Mouse (Mus musculus) urinary bladder, adult 18-20 months (tissue): ENCODE data around the gene Tcp10c.
A peak's percentile ranks its signal among the peaks of the same experiment; 100 is the strongest.
"Not testable (repeated sequence)": the region's sequence is repeated elsewhere in the genome, so short reads cannot be mapped to it uniquely, and the experiment has no call there.

ENCODE experiments used
- DNase-seq, 2 experiments: peaks; one replicate each; pipeline ENCODE4 v3.0.0; 2022; ENCODE audit warnings: low spot score in 2 of 2, mixed read lengths in 2 of 2

Tcp10c gene

DNA sequence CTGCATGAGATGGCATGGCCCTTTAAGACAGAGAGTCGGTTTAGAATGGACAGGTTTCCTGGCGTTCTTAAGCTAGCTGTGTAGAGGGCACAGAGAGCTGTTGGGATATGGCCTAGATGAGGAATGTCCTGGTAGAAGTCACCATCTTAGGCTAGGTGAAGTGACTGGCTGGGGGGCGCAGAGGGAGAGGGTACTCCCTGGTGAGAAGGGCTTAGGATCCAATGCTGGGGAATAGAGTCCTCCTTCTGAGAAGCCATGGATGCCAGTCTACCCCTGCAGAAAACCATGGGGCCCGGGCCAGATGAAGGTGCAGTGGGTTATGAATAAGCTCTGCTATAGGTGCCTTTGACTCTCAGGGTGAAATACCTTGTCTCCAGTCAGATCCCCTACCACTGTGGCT lies at the start of gene Tcp10c:
Tcp10c (plus strand) TSS at position 52 of the 400 bp plus-strand sequence.
- not testable (repeated sequence) for DNase-seq

DNA sequence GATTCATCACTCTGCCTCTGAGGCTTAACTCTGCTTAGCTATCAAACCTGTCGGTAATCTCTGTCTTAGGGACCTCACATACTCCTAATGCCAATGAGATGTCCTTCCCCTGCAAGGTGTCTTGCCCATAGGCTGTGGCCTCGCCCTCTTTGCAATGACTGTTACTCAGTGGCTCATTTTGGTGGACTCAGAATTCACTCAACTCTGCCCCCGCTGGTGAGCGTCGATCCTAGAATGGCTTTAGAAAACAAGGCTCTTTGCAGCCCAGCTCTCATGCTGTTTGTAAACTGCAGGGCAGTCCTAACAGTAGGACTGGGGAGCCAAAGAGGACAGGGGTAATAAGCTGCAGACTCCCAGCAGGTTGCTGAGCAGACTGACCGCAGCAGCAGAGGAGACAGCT lies 46.5 kb upstream of the Tcp10c start:
- not testable (repeated sequence) for DNase-seq

DNA sequence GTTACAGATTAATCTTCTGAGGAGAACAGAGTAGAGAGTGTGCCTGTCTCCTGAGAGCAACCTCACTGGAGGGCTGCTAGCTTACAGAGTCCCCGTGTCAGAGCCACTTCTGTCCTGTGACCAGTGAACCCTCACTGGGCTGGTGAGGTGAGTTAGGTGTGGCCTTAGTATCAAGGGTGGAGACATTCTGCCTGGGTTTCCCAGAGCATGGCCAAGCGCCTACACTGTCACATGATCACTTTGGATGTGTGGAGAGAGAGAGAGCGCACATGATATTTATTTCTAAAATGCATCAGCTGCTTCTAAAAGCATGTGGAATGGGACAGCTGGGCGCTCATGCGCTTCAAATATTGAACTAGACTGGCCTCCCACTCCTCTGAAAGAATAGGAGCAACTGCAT lies 46.0 kb upstream of the Tcp10c start:
- DNase-seq: not testable (repeated sequence)

DNA sequence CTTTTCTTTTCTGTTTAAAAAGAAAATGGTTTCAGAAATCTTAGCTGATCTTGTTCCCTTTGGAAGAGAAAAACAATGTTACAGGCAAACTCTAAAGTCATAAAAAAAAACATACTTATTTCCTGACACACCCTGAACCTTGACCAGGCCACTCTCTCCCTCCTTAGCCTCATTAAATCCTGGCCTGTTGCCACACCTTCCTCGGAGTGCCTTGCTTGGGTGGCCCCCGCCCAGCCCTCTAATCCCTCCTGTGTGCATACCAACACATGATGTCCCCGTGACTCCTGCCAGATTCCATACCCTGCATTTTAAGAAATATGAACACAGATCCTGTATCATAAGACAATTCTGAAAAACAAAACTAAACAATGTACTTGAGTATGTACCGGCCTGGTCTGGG lies 45.6 kb upstream of the Tcp10c start:
- DNase-seq: not testable (repeated sequence)

DNA sequence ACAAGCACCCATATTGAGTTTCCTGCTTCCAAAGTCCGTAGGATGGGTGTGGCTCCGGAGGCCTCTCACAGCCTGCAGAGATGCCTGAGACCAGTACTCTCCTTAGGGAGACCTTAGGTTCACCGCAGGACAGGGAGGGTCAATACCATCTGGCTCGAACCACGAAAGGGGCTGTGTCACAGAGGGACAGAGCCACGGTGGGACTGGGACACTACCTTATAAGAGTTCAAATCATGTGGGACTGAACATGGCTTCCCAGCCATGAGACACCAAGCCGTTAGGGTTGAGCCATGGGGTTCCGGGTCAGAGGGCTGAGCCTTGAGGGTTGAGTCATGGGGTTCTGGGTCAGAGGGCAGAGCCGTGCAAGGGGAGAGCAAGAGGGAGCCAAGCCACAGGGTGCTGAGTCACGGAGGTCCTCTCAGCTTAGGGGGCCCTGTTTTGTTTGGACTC lies 45.2 kb upstream of the Tcp10c start:
- DNase-seq: not testable (repeated sequence)

DNA sequence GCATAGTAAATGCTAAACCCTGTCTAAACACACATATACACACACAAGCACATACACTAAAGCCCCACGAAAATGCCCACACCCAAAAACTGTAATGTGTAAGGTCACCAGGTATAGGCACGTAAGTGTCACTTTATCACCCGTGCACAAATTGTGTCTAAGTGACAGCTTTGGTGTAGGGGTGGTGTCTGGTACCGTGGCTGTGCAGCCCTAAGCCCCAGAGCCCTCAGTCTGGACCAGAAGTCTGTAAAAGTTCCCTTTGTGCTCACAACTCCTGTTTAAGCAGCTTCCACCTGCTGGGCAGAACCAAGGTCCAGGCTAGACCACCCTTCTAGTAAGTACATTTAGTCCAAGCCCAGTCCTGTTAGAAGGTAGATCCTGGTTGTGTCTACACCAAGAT lies 24.4 kb upstream of the Tcp10c start:
- DNase-seq: not testable (repeated sequence)

DNA sequence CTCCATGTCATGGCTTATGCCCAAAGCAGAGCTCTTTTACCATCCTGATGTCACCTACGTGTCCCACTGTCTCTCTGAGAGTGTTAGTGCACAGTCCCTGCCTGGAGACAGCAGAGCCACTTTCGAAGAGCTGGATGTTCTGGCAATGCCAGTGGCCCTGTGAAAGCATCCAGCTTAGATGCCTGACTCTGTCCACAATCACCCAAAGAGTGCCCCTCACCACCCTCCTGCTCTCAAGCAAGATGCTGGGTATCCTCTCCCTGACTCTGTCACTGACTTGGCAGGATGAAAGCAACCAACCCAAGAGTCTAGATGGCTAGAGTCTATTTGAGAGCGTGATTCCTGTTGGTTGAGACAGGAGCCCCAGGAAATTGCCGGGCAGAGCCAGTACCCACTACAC lies 23.2 kb upstream of the Tcp10c start:
- DNase-seq: not testable (repeated sequence)

DNA sequence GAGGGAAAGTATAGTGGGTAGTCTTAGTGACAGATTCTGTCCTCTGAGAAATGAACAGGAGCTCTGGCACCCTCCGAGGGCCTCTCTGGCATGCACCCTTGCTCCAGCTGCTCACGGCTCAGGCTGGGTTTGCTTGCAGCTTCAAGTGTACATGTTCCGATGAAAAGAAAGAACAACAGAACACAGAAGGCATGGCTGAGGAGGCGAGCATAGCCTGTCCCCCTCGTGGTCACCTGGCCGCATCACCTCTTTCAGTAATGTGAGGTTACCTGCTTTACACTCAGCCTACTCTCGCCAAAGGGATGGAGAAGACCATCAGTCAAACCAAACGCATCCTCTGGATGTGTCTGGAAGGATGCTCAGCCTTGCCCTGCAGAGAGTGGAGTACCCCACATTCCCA lies 21.9 kb upstream of the Tcp10c start:
- not testable (repeated sequence) for DNase-seq

DNA sequence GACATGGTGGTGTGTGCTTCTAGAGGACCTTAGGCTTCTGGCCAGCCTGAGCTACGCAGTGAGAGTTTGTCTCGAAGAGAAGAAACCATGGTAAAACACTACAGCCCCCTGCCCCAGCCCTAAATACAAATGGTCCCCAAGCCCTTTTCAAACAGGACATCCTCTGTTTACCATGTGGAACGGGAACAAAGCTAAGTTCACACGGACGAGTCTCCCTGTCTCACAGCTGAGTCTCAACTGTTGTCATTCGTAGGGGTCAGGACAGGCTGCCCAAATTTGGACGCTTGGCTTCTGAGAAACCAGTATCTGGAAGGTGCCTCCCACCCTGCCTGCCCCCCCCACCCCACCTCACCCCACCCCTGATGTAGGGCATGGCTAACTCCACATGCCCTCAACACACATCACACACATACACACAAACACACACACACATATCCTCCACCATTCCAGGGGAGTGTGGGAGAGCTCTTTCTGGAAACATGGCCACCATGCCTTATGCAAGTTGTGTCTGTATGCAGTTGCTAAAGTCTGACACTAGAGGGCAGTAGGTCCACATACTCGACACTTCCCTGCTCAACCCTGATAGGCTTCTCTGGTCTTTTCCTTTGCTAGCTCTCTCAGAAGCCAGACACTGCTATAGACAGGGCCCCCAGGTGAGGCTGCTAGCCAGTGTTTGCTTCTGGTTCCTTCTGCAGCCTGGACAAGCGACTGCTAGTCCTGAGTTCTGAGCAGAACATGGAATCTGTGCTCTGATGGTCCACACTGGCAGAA lies 17.2 kb upstream of the Tcp10c start:
- DNase-seq: peak; percentile 20 to 59

DNA sequence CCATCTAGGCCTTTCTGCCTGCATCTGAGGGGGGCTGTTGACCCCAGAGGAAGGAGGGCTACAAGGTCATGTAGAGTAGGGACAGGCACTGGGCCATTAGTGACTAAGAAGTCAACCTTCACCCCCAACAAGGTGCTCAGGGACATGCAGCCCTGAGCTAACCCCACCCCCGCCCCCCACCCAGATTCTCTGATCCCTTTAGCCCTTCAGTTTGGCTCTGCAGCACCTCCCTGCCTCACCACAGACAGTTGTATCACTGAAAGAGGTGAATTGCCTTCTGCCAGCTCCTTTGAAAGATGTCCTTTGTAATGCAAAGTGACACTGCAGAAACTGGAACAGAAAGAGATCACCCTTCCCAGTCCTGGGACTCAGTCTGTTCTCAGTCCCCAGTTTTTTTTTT lies 16.4 kb upstream of the Tcp10c start:
- DNase-seq: not testable (repeated sequence)

DNA sequence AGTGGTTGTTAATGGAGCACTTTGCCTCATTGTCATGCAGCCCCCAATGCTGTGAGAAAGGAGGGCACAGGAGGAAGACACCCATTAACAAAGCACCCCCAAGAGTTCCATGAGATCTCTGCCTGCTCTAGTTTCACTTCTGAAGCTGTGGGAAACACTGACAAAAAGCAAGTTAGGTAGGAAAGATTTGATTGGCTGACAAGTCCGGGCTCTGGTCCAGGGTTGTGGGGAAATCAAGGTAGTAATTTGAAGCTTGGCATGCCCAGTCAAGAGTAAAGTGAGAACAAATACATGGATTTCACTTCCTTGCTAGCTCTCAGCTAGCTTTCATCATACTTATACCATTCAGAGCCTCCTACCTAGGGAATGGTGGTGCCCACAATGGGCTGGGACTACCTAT lies 14.3 kb upstream of the Tcp10c start:
- not testable (repeated sequence) for DNase-seq

DNA sequence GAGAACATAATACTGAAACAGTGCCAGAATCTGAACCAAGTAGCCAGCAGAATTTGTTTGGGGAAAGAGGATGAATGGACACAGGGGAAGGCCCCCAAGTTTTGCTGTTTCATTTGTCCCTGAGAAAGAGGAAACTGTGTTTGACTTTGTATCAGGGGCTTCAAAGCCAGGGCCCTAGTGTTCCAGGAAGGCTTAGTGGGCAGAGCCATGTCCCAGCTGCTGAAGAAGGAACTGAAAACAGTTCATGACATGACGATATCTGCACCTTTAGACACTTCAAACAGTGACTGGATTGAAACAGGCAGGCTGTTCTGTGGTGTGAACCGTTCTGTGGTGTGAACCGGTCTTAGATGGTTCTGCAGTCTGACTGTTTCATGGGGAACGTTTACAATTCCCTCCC lies 8.4 kb upstream of the Tcp10c start:
- DNase-seq: not testable (repeated sequence)

DNA sequence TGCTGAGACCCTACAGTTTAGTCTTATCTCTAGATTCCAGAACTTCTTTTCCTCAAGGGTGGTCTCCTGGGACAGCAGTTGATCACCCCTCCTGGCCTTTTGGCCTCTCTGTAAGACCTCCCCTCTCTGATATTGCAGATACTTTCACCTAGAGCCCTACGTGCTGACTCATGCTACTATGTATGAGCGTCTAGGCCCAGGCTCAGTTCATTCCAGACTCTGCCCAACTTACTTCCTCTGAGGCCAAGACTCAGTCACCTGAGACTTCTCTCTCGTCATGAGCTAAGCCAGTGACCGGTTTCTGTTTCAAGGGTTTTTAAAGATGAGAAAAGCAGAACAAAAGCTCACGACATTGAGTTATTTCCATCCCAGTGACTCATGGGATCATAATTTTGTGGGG lies 4.8 kb upstream of the Tcp10c start:
- not testable (repeated sequence) for DNase-seq

DNA sequence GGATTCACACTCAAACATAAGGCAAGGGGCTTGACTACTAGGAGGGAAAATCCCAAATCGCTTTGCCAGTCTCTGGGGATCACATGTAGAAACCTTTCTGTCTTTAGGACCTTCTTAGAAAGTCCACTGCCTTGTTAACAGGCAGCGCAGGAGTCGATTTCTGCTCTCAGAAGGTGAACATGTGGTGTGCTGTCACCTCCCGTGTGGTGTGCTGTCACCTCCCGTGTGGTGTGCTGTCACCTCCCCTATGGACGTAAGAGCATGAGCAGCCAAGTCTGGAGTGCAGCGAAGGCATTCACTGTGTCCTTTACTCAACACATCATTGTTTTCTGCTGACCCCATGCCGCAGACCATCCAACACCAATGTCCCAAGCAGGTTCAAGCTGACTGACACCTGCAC lies 1.1 kb upstream of the Tcp10c start:
- DNase-seq: not testable (repeated sequence)

DNA sequence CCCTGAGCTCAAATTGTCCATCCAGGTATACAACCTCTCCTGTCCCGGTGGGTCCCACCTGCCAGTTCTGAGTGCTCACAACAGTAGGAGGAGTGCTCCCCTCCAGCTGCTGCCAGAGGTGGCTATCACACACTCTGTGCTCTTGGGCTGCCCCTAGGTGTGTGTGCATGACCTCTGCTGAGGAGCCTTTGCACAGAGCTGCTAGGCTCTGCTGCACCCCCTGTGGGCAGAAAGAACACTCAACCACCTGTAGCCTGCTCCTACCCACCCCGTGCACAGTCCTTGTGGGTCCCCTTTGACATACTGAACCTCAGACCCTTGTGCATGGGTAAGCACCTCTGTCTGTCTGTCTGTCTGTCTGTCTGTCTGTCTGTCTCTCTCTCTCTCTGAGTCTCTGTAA lies 8.1 kb downstream of the Tcp10c start:
- DNase-seq: not testable (repeated sequence)

DNA sequence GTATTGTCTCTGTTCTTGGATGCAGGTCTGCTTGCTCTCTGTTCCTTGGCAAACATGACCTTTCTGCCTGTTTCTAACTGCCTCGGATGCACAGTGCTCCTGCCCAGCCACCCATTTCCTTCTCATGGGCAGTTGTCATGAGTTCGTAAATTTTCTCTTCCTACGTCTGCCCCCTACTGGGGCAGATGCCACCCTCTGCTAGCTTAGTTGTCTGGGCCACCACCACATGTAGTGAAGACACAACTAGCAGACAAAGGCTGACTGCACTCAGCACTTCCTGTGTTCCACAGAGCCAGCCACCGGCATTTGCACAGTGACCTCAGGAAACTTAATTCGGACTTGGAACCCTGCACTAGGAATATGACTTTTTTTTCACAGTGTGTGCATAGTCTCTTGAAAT lies 9.4 kb downstream of the Tcp10c start:
- DNase-seq: not testable (repeated sequence)

DNA sequence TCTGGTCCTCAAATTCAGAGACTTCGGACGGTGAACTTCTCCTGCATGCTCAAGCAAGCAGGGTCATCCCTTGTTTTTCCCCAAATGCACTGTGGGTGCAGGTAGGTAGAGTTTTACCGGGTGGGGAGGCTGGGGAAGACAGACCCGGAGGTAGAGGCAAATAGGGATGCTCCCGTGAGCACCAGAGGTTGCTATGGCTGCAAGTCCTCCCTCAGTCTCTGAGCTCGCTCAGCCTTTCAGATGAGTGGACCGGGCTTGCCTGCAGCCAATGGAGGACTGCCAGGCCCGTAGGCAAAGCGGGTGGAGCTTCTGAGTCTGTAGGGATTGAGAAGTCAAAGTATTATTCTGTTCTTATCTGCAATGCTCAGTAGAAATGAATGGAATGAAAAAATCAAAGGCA lies 9.8 kb downstream of the Tcp10c start:
- DNase-seq: not testable (repeated sequence)

DNA sequence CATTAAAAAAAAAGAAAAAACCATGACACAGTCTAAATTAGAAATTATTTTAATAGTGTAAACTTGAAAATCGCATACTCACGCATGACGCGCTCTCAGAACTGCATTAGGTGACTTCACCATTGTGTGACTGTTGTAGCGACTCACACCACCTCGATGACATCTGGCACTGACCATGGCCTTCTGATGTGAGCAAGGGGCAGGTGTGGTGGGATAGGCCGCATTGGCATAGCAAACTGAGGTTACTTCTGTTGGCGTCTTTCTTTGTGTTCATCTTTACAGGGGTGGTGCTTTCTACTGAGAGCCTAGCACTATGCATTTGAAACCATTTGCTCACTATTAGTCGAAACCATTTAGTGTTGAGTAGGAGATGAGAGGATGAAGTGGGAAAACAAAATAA lies 12.8 kb downstream of the Tcp10c start:
- not testable (repeated sequence) for DNase-seq

DNA sequence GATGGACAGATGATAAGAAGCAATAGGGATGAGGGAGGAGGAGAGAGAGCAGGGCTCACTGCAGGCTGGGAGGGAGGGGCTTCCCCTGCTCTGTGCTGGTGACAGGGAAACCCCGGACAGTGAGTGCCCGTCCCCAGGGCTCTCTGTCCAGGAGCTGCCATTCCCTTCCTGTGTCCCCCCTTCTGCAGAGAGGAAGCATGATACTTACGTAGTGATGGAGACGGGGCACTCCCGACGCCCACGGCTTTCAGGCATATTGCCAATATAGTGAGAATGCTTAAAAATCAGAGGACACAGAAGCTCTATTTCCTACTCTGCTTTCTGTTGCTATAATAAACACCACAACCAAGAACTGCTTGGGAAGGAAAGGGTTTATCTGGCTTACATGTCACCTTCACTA lies 14.3 kb downstream of the Tcp10c start:
- not testable (repeated sequence) for DNase-seq

DNA sequence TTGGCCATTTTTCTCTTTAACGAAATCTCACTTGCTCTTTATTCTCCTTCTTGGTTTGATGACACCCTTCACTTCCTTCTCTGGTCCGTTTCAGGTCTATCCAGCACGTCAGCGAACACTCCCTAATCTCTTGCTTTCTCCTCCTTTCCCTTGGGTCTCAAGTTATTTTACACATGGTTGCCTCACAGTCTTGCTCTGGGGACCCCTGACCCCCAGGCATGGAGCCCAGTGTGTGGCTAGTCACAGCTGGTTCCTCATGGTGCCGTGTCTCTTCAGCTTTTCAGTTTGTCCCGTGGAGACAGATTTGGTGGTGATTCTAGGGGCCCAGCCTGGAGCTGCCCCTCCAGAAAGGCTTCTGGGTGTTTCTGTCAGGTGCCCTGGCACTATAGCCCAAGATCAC lies 16.4 kb downstream of the Tcp10c start:
- not testable (repeated sequence) for DNase-seq

DNA sequence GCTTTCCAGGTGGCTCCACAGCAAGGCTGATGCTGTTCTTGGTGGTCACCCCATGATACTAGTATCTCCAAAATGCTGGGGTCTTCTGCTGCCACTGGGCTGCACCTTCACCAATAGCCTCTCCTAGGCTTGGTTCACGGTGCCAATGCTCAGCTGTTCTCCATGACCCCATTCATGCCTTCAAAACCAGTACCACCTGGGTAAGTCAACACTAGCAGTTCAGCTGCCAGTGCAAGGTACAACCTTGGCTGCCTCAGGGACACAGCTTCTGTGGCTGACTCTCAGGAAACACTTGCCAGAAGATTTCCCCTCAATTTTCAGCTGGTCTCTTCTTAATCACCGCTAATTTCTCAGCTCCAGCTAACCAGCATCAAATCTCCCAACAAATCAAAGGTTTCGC lies 24.0 kb downstream of the Tcp10c start:
- not testable (repeated sequence) for DNase-seq

DNA sequence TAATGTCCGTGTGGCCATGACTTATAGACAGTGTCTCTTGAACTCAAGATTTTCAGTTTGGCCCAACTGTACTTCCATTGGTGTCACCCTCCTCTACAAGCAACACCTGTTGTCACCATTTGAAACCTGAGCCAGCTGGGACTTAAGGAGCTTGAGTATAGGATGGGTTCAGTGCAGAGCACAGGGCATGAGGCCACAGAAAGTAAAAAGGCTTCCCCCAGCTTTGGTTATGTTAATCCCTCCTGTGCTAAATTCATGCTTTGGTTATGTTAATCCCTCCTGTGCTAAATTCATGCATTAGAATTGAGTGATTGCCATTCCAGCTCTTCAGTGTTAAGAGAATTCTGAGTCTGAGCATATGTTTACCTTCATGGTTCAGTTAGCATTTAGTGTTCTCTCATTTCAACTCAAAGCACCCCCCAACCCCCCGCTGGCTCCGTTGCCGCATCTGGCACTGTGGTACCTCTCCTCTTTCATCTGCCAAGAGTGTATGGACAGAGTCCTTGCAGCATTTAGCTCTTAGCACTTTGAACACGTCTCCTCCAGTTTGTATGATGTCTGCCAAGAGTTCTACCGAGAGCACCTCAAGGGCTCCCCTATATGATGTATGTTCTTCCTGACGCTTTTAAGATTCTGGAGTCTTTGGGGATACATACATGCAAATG lies 25.7 kb downstream of the Tcp10c start:
- DNase-seq: not testable (repeated sequence)

DNA sequence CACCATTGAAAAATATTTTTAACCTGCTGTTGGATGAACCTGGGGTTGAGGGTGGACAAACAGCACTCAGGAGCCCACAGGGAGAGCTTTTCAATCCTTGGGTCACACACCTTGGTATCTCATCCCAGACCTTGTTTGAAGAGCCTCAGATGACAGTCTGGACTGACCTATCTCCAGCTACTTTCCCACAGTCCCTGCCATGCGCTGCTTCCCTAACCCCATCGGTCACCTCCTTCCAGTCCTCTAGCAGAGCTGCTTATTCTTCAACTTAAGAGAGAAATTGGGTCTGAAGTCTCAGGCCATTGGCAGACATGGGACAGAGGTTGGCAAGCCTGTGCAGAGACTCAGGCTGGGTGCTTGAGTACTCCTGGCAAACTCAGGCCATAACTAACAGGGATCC lies 26.9 kb downstream of the Tcp10c start:
- DNase-seq: not testable (repeated sequence)
